Mouse (Mus musculus): ENCODE measurements around the gene Slx. TPM values are rescaled to one million over a fixed set of nuclear protein-coding genes. Genes with fewer than 3 reads are reported as not detected.
"Not testable (repeated sequence)": the region's sequence is repeated elsewhere in the genome, so short reads cannot be mapped to it uniquely, and the experiment has no call there.

Gene Slx
- total RNA-seq (2014; fragmentation: Nextera tagmentation), result not detected in 2 replicates
- not detected in 2 replicates for total RNA-seq (2017)

- ATAC-seq (replicated peaks; ENCODE audit: low FRiP score, low TSS enrichment, poor library complexity, severe bottlenecking), result not testable (repeated sequence)
Measured at GRCm38 (mm10) chrX:26545465-26545864, at the start of gene Slx. Gene Slx (minus strand): TSS chrX:26545565.

Other genes starting within 250 kb of the Slx start
- gene Gm2030, start 235.5 kb downstream of the Slx start, total RNA-seq (2014; fragmentation: Nextera tagmentation), result not detected in 2 replicates
- not detected in 2 replicates for gene Gm2030, start 235.5 kb downstream of the Slx start, total RNA-seq (2017)
- gene Gm14525, start 157.1 kb upstream of the Slx start, total RNA-seq (2014; fragmentation: Nextera tagmentation), result not detected in 2 replicates
- gene Gm14525, start 157.1 kb upstream of the Slx start, total RNA-seq (2017), result not detected in 2 replicates

All from megakaryocyte-erythroid progenitor cell, adult 5-6 weeks (primary cell).